Mouse (Mus musculus): ENCODE data around the gene Zfp787. TPM values are rescaled to one million over a fixed set of nuclear protein-coding genes. Genes with fewer than 3 reads are reported as not detected.

The Zfp787 gene
- polyA plus RNA-seq, 1 experiment from 2014 or later = 13.7 TPM

DNA sequence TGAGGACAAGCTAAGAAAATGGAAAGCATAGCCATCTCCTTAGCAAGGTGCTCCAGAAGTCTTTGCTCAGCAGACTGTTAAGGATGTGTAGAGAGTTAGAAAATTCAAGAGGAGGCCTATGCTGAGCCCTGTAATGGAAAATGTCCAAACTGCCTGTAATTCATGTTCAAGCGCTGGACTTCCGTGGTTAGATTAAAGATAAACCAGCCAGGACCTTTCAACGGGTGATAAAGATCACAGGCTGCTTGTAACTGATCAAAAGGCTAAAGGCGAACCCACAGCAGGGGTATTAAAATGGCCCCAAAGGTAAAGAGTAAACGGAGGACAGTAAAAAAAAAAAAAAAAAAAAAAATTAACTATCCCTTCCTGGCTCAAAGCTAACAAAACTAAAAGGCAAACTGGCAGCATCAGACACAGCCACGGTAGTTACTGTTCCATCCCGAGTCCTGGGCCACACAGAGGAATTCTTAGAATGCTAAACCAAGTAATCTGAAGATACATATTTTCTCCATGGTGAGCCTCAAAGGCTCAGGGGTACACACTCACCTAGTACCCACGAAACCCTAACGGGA is 1.2 kb upstream of the Zfp787 start:
- peak overlapping the region; percentile 66 for H3K4me2 ChIP-seq (ENCODE audit: low read depth, low read length)
- no peak for ATAC-seq (ENCODE audit: low read depth)
- H3K9me3 ChIP-seq (ENCODE audit: control insufficient read depth, low read length) = no peaks in the 10 kb centered on the region
- peaks cover 16% of the 10 kb centered on the region for H3K4me1 ChIP-seq (ENCODE audit: control insufficient read depth, insufficient read depth, low read length)
- H3K27ac ChIP-seq (ENCODE audit: low read depth, low read length) = no peak overlapping the region
- H3K36me3 ChIP-seq (ENCODE audit: control insufficient read depth, insufficient read depth, low read length) = no peaks in the 10 kb centered on the region
- peak overlapping the region; percentile 77; the same call in 1 of the 2 replicates for H3K4me3 ChIP-seq (ENCODE audit: low read depth, low read length)
- H3K9ac ChIP-seq (replicated peaks; ENCODE audit: low read depth, low read length) = peak overlapping the region; percentile 84; the same call in 1 of the 2 replicates
- H3K27me3 ChIP-seq (ENCODE audit: control insufficient read depth, insufficient read depth, low read length) = no peaks in the 10 kb centered on the region
- 64% methylated on average over 9 of the region's 9 CpGs for WGBS

- H3K27ac ChIP-seq (ENCODE audit: low read depth, low read length) = peak overlapping the region; percentile 93
- no peaks in the 10 kb centered on the region for H3K9me3 ChIP-seq (ENCODE audit: control insufficient read depth, low read length)
- peaks cover 16% of the 10 kb centered on the region for H3K4me1 ChIP-seq (ENCODE audit: control insufficient read depth, insufficient read depth, low read length)
- peak; percentile 76 for ATAC-seq (ENCODE audit: low read depth)
- peak overlapping the region; percentile 77 for H3K4me3 ChIP-seq (ENCODE audit: low read depth, low read length)
- no peaks in the 10 kb centered on the region for H3K36me3 ChIP-seq (ENCODE audit: control insufficient read depth, insufficient read depth, low read length)
- WGBS = under 1% methylated on average over 65 of the region's 85 CpGs
- H3K9ac ChIP-seq (replicated peaks; ENCODE audit: low read depth, low read length) = peak overlapping the region; percentile 84
- no peaks in the 10 kb centered on the region for H3K27me3 ChIP-seq (ENCODE audit: control insufficient read depth, insufficient read depth, low read length)
- peak overlapping the region; percentile 91 for H3K4me2 ChIP-seq (ENCODE audit: low read depth, low read length)
Observed at GRCm38 (mm10) chr7:6155031-6155872, 545 bp downstream of the Zfp787 start.

- ATAC-seq (ENCODE audit: low read depth) = no peak
- Histone ChIP-seq H3K9me3 (ENCODE audit: control insufficient read depth, low read length) (no peaks in the 10 kb centered on the region), H3K27me3 (ENCODE audit: control insufficient read depth, insufficient read depth, low read length) (no peaks in the 10 kb centered on the region), H3K4me3 (ENCODE audit: low read depth, low read length) (peak overlapping the region; percentile 77), H3K9ac (replicated peaks; ENCODE audit: low read depth, low read length) (no peak overlapping the region), H3K4me2 (ENCODE audit: low read depth, low read length) (no peak overlapping the region), H3K4me1 (ENCODE audit: control insufficient read depth, insufficient read depth, low read length) (peaks cover 16% of the 10 kb centered on the region), H3K27ac (ENCODE audit: low read depth, low read length) (no peak overlapping the region), H3K36me3 (ENCODE audit: control insufficient read depth, insufficient read depth, low read length) (no peaks in the 10 kb centered on the region)
- 77% methylated on average over 5 of the region's 5 CpGs for WGBS
Observed at GRCm38 (mm10) chr7:6154164-6154563, 1.6 kb downstream of the Zfp787 start.

- no peaks in the 10 kb centered on the region for H3K9me3 ChIP-seq (ENCODE audit: control insufficient read depth, low read length)
- ATAC-seq (ENCODE audit: low read depth) = no peak
- no peaks in the 10 kb centered on the region for H3K36me3 ChIP-seq (ENCODE audit: control insufficient read depth, insufficient read depth, low read length)
- no peak overlapping the region for H3K9ac ChIP-seq (replicated peaks; ENCODE audit: low read depth, low read length)
- H3K27ac ChIP-seq (ENCODE audit: low read depth, low read length) = no peak overlapping the region
- no peaks in the 10 kb centered on the region for H3K27me3 ChIP-seq (ENCODE audit: control insufficient read depth, insufficient read depth, low read length)
- no peak overlapping the region for H3K4me2 ChIP-seq (ENCODE audit: low read depth, low read length)
- peaks cover 22% of the 10 kb centered on the region for H3K4me1 ChIP-seq (ENCODE audit: control insufficient read depth, insufficient read depth, low read length)
- 92% methylated on average over 3 of the region's 3 CpGs for WGBS
- H3K4me3 ChIP-seq (ENCODE audit: low read depth, low read length) = no peak overlapping the region
Observed at GRCm38 (mm10) chr7:6153131-6153530, 2.7 kb downstream of the Zfp787 start.

- no peaks in the 10 kb centered on the region for H3K9me3 ChIP-seq (ENCODE audit: control insufficient read depth, low read length)
- no peak for ATAC-seq (ENCODE audit: low read depth)
- H3K9ac ChIP-seq (replicated peaks; ENCODE audit: low read depth, low read length) = no peak overlapping the region
- H3K27me3 ChIP-seq (ENCODE audit: control insufficient read depth, insufficient read depth, low read length) = no peaks in the 10 kb centered on the region
- 90% methylated on average over 3 of the region's 3 CpGs for WGBS
- H3K4me1 ChIP-seq (ENCODE audit: control insufficient read depth, insufficient read depth, low read length) = peaks cover 22% of the 10 kb centered on the region
- no peak overlapping the region for H3K4me3 ChIP-seq (ENCODE audit: low read depth, low read length)
- H3K36me3 ChIP-seq (ENCODE audit: control insufficient read depth, insufficient read depth, low read length) = no peaks in the 10 kb centered on the region
- H3K4me2 ChIP-seq (ENCODE audit: low read depth, low read length) = no peak overlapping the region
- H3K27ac ChIP-seq (ENCODE audit: low read depth, low read length) = no peak overlapping the region
Observed at GRCm38 (mm10) chr7:6152036-6152435, 3.8 kb downstream of the Zfp787 start.

DNA sequence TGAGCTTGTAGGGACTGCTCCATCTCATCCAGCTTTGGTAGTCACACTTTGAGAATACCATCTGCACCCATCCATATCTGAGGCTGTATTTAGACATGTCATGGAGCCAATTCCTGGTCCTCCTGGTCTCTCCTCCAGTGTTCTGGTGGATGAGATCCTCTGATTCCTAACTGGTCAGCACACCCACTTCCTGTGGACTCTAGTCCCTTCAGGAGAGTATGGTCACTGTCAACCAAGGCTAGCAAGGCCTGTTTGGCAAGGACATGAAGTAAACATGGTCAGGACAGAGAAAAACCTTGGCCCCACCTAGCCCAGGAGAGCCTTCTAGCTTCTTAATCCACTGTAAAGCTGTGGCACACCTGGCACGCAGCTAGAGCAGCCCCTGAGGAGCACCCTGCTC is 4.5 kb downstream of the Zfp787 start:
- 93% methylated on average over 1 of the region's 1 CpGs for WGBS

DNA sequence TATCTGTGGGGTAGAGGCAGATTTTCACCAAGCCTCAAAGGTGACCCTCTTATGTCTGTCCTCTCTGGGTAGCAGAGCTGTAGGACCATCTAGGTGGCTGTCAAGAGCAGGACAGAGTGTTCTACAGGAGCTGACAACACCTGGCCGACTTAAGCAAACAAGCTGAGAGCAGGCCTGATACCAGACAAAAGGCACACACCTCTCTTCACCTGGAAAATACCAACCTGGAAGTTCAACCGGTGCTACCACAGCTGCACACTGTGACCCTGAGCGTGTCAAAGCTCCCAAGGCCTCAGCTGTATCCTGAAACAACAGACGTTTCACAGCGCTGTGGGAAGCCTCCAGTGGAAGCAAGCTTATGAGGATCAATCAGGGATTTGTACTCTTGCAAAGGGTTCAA is 8.1 kb downstream of the Zfp787 start:
- no peak overlapping the region for H3K27ac ChIP-seq (ENCODE audit: low read depth, low read length)
- H3K4me1 ChIP-seq (ENCODE audit: control insufficient read depth, insufficient read depth, low read length) = peaks cover 6% of the 10 kb centered on the region
- H3K9ac ChIP-seq (replicated peaks; ENCODE audit: low read depth, low read length) = no peak overlapping the region
- H3K27me3 ChIP-seq (ENCODE audit: control insufficient read depth, insufficient read depth, low read length) = no peaks in the 10 kb centered on the region
- WGBS = 83% methylated on average over 5 of the region's 5 CpGs
- ATAC-seq (ENCODE audit: low read depth) = no peak
- H3K9me3 ChIP-seq (ENCODE audit: control insufficient read depth, low read length) = no peaks in the 10 kb centered on the region
- H3K36me3 ChIP-seq (ENCODE audit: control insufficient read depth, insufficient read depth, low read length) = no peaks in the 10 kb centered on the region
- no peak overlapping the region for H3K4me2 ChIP-seq (ENCODE audit: low read depth, low read length)
- no peak overlapping the region for H3K4me3 ChIP-seq (ENCODE audit: low read depth, low read length)

More for the DNA sequence above, 4.5 kb downstream of the Zfp787 start:
- Histone ChIP-seq H3K36me3 (ENCODE audit: control insufficient read depth, insufficient read depth, low read length) (no peaks in the 10 kb centered on the region), H3K4me1 (ENCODE audit: control insufficient read depth, insufficient read depth, low read length) (peaks cover 19% of the 10 kb centered on the region), H3K27me3 (ENCODE audit: control insufficient read depth, insufficient read depth, low read length) (no peaks in the 10 kb centered on the region), H3K27ac (ENCODE audit: low read depth, low read length) (no peak overlapping the region), H3K9ac (replicated peaks; ENCODE audit: low read depth, low read length) (no peak overlapping the region), H3K9me3 (ENCODE audit: control insufficient read depth, low read length) (no peaks in the 10 kb centered on the region), H3K4me2 (ENCODE audit: low read depth, low read length) (no peak overlapping the region), H3K4me3 (ENCODE audit: low read depth, low read length) (no peak overlapping the region)
- no peak for ATAC-seq (ENCODE audit: low read depth)

GRCm38 (mm10) chr7:6146982-6147325 is 8.8 kb downstream of the Zfp787 start:
- Histone ChIP-seq H3K27me3 (ENCODE audit: control insufficient read depth, insufficient read depth, low read length) (no peaks in the 10 kb centered on the region), H3K4me1 (ENCODE audit: control insufficient read depth, insufficient read depth, low read length) (peaks cover 6% of the 10 kb centered on the region), H3K4me2 (ENCODE audit: low read depth, low read length) (no peak overlapping the region), H3K9ac (replicated peaks; ENCODE audit: low read depth, low read length) (no peak overlapping the region), H3K4me3 (ENCODE audit: low read depth, low read length) (no peak overlapping the region), H3K36me3 (ENCODE audit: control insufficient read depth, insufficient read depth, low read length) (no peaks in the 10 kb centered on the region), H3K9me3 (ENCODE audit: control insufficient read depth, low read length) (no peaks in the 10 kb centered on the region), H3K27ac (ENCODE audit: low read depth, low read length) (no peak overlapping the region)
- no peak for ATAC-seq (ENCODE audit: low read depth)
- 77% methylated on average over 2 of the region's 2 CpGs for WGBS

GRCm38 (mm10) chr7:6146194-6146981 is 9.4 kb downstream of the Zfp787 start:
- ATAC-seq (ENCODE audit: low read depth) = no peak
- Histone ChIP-seq H3K9ac (replicated peaks; ENCODE audit: low read depth, low read length) (no peak overlapping the region), H3K27me3 (ENCODE audit: control insufficient read depth, insufficient read depth, low read length) (no peaks in the 10 kb centered on the region), H3K4me2 (ENCODE audit: low read depth, low read length) (no peak overlapping the region), H3K4me1 (ENCODE audit: control insufficient read depth, insufficient read depth, low read length) (peaks cover 6% of the 10 kb centered on the region), H3K9me3 (ENCODE audit: control insufficient read depth, low read length) (no peaks in the 10 kb centered on the region), H3K36me3 (ENCODE audit: control insufficient read depth, insufficient read depth, low read length) (no peaks in the 10 kb centered on the region), H3K4me3 (ENCODE audit: low read depth, low read length) (no peak overlapping the region), H3K27ac (ENCODE audit: low read depth, low read length) (no peak overlapping the region)
- 87% methylated on average over 7 of the region's 7 CpGs for WGBS
